Mouse (Mus musculus) right cerebral cortex, adult 18-20 months (tissue): Measurements from ENCODE around the gene Fam133b.

Experiments
- DNase-seq: peaks from one replicate; pipeline ENCODE4 v3.0.0; 2022; ENCODE audit warnings: mixed read lengths

The Fam133b gene

GRCm38 (mm10) chr5:3543629-3544479, at the start of gene Fam133b:
TSS of gene Fam133b (plus strand) at chr5:3543833.
- DNase-seq = peak; percentile 95

- DNase-seq = no peak
Measured at GRCm38 (mm10) chr5:3493968-3494367, 49.7 kb upstream of the Fam133b start.

- no peak for DNase-seq
Measured at GRCm38 (mm10) chr5:3494452-3495187, 49.0 kb upstream of the Fam133b start.

- DNase-seq = no peak
Measured at GRCm38 (mm10) chr5:3497505-3497925, 46.1 kb upstream of the Fam133b start.

- no peak for DNase-seq
Measured at GRCm38 (mm10) chr5:3500298-3500697, 43.3 kb upstream of the Fam133b start.

GRCm38 (mm10) chr5:3500957-3501563, 42.6 kb upstream of the Fam133b start:
- no peak for DNase-seq

GRCm38 (mm10) chr5:3501564-3502001, 42.0 kb upstream of the Fam133b start:
- no peak for DNase-seq

- DNase-seq = no peak
Measured at GRCm38 (mm10) chr5:3502610-3503350, 40.9 kb upstream of the Fam133b start.

- DNase-seq = no peak
Measured at GRCm38 (mm10) chr5:3503373-3503772, 40.3 kb upstream of the Fam133b start.

- no peak for DNase-seq
Measured at GRCm38 (mm10) chr5:3503836-3504323, 39.8 kb upstream of the Fam133b start.

- no peak for DNase-seq
Measured at GRCm38 (mm10) chr5:3504453-3504852, 39.2 kb upstream of the Fam133b start.

- DNase-seq = no peak
Measured at GRCm38 (mm10) chr5:3505553-3505952, 38.1 kb upstream of the Fam133b start.

GRCm38 (mm10) chr5:3508480-3509381, 34.9 kb upstream of the Fam133b start:
- DNase-seq = no peak

- no peak for DNase-seq
Measured at GRCm38 (mm10) chr5:3509503-3509902, 34.1 kb upstream of the Fam133b start.

- DNase-seq = no peak
Measured at GRCm38 (mm10) chr5:3511097-3511795, 32.4 kb upstream of the Fam133b start.

- DNase-seq = no peak
Measured at GRCm38 (mm10) chr5:3512584-3512983, 31.0 kb upstream of the Fam133b start.

GRCm38 (mm10) chr5:3514901-3515311, 28.7 kb upstream of the Fam133b start:
- DNase-seq = no peak

GRCm38 (mm10) chr5:3515477-3515876, 28.2 kb upstream of the Fam133b start:
- DNase-seq = no peak

GRCm38 (mm10) chr5:3516481-3517075, 27.1 kb upstream of the Fam133b start:
- peak; percentile 34 for DNase-seq
